Mouse (Mus musculus) ovary, adult 10 weeks (tissue): ENCODE measurements around the gene Commd3. TPM values are rescaled to one million over a fixed set of nuclear protein-coding genes. Genes with fewer than 3 reads are reported as not detected.

Source experiments
- polyA plus RNA-seq: library from polyadenylated mRNA; stranded (reverse); fragments of 350-450 nt; fragmentation: Illumina TruSeq; extraction: RNeasy Lipid Tissue Mini Kit (QIAGEN cat#74804); gene quantifications from one replicate; pipeline ENCODE4 v1.2.3, GENCODE M21; 2014

Commd3 gene
- polyA plus RNA-seq, result 401 TPM

GRCm38 (mm10) chr2:18672133-18672765, at the start of gene Commd3:
Commd3 (plus strand) TSS chr2:18672384.

DNA sequence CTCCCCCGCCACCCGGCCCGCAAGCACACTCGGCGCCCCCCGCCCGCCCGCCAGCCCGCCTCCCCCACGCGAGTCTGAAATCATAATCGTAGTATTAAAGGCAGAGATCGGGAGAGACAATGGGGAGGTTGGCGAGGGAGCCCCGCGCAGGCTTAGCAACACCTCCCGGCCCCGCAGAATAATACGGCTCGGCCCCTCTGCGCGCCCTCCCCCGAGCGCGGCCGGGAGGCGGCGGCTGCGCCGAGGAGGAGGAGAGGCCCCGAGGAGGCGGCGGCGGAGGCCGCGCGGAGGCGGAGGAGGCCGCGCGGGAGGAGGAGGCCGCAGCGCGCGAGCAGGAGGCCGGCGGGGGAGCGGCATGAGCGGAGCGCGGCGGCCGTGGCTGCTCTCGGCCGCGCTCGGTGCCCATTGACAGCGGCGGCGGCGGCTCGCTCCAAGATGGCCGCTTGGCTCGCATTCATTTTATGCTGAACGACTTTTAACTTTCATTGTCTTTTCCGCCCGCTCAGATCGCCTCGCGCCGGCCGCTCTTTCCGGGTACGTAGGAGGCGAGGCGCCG, 4.8 kb downstream of the Commd3 start, which contains the start of gene Bmi1:
TSS of gene Bmi1 (plus strand) at position 83 of the 556 bp plus-strand sequence.

DNA sequence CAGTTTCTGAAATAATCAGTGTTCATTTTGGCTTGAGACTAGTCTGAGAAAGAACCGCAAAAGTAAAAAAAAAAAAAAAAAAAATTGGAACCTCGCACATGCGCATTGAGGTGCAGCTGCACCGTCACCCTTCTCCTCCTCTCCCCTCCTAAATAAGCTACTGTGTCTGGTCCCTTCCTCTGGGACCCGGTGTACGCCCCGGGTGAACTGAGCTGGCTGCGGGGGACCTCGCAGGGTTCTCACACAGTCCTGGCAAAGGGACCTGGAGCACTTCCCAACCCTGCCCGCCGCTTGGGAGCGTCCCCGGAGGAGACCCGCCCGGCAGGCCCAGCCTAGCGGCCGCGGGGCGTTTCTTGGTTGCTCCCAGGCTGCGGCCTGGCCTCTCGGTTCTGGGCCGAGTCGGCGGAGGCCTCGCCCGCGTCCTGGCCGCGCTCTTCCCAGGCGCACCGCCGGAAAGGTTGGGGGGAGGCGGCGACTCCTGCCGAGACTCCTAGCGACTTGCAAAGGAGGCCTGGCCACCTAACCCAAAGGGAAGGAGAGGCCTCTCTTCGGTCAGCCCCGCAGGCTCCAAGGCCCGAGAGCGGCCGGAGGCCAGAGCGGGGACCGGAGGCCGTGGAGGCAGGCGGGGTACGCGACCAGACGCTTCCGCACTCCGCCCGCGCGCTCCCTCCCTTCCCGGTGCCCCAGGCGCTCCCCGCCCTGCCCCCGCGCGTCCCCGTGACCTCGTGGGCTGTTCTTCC, 21.9 kb downstream of the Commd3 start, which contains the start of gene Spag6:
TSS of gene Spag6 (plus strand) at position 162 of the 740 bp plus-strand sequence.

Other genes starting within 250 kb of the Commd3 start
- 283 TPM for gene Bmi1, start 4.6 kb downstream of the Commd3 start, polyA plus RNA-seq
- not detected for gene Spag6, start 21.6 kb downstream of the Commd3 start, polyA plus RNA-seq